Mouse (Mus musculus) heart, postnatal 25 days (tissue): Measurements from ENCODE around the gene Fyb. TPM values are rescaled to one million over a fixed set of nuclear protein-coding genes. Genes with fewer than 3 reads are reported as not detected.

ENCODE experiments used
- DNase-seq: peaks from one replicate; pipeline ENCODE4 v3.0.0; 2022; ENCODE audit warnings: low spot score
- intact Hi-C: fragments of 180-260 bp; cut with DNase I; formaldehyde crosslinking; loops from one replicate; pipeline ENCODE4 v1.15.1; 2025
- total RNA-seq, 2 experiments: library from RNA; stranded (reverse); gene quantifications; 2 replicates each; pipeline ENCODE4 v1.2.3; 2021

The Fyb gene
- total RNA-seq, 2 experiments from 2014 or later, result 36.3 to 37.6 TPM

GRCm38 (mm10) chr15:6629174-6629573 lies 106.5 kb downstream of the Fyb start:
- intact Hi-C loops, result loop anchor here (5.0 to 10.0 kb wide), 2 partner anchors 83 to 256 kb away; no protein-coding TSS in a partner anchor

GRCm38 (mm10) chr15:6635405-6635804 lies 112.8 kb downstream of the Fyb start:
- no peak for DNase-seq
- intact Hi-C loops, result no loop called here

More at GRCm38 (mm10) chr15:6629174-6629573, 106.5 kb downstream of the Fyb start:
- DNase-seq, result no peak

GRCm38 (mm10) chr15:6642223-6642622 lies 119.6 kb downstream of the Fyb start:
- DNase-seq, result no peak
- intact Hi-C loops, result no loop called here

GRCm38 (mm10) chr15:6645498-6645897 lies 122.8 kb downstream of the Fyb start:
- DNase-seq, result no peak
- intact Hi-C loops, result no loop called here

GRCm38 (mm10) chr15:6647066-6647465 lies 124.4 kb downstream of the Fyb start:
- DNase-seq, result no peak
- intact Hi-C loops, result no loop called here

GRCm38 (mm10) chr15:6648757-6649403 lies 126.2 kb downstream of the Fyb start:
- intact Hi-C loops, result no loop called here
- DNase-seq, result no peak

GRCm38 (mm10) chr15:6653046-6653445 lies 130.4 kb downstream of the Fyb start:
- DNase-seq, result no peak
- intact Hi-C loops, result no loop called here

GRCm38 (mm10) chr15:6658081-6658480 lies 135.4 kb downstream of the Fyb start:
- intact Hi-C loops, result no loop called here
- no peak for DNase-seq

GRCm38 (mm10) chr15:6661951-6662350 lies 139.3 kb downstream of the Fyb start:
- intact Hi-C loops, result no loop called here
- no peak for DNase-seq

GRCm38 (mm10) chr15:6663991-6664390 lies 141.3 kb downstream of the Fyb start:
- DNase-seq, result no peak
- intact Hi-C loops, result no loop called here

GRCm38 (mm10) chr15:6666072-6666471 lies 143.4 kb downstream of the Fyb start:
- no peak for DNase-seq
- intact Hi-C loops, result no loop called here

GRCm38 (mm10) chr15:6668793-6669437 lies 146.3 kb downstream of the Fyb start:
- no peak for DNase-seq
- intact Hi-C loops, result no loop called here

- intact Hi-C loops, result no loop called here
- DNase-seq, result no peak
Measured at GRCm38 (mm10) chr15:6678479-6678878, 155.8 kb downstream of the Fyb start.

- DNase-seq, result no peak
- intact Hi-C loops, result no loop called here
Measured at GRCm38 (mm10) chr15:6702164-6702563, 179.5 kb downstream of the Fyb start.

- DNase-seq, result no peak
- intact Hi-C loops, result loop anchor here (5.0 kb wide), 1 partner anchor 172 kb away; no protein-coding TSS in a partner anchor
Measured at GRCm38 (mm10) chr15:6705351-6705901, 182.8 kb downstream of the Fyb start.

GRCm38 (mm10) chr15:6707551-6707935 lies 184.9 kb downstream of the Fyb start:
- intact Hi-C loops, result loop anchor here (5.0 kb wide), 1 partner anchor 170 kb away; no protein-coding TSS in a partner anchor
- DNase-seq, result peak; percentile 36

- intact Hi-C loops, result loop anchor here (5.0 kb wide), 1 partner anchor 169 kb away; no protein-coding TSS in a partner anchor
- DNase-seq, result peak; percentile 54
Measured at GRCm38 (mm10) chr15:6707936-6708525, 185.4 kb downstream of the Fyb start, which contains the start of gene Rictor. Gene Rictor, plus strand, starts transcription at chr15:6708379.

GRCm38 (mm10) chr15:6708526-6709441 lies 186.1 kb downstream of the Fyb start:
- intact Hi-C loops, result loop anchor here (5.0 kb wide), 1 partner anchor 169 kb away; no protein-coding TSS in a partner anchor
- DNase-seq, result peak; percentile 9

GRCm38 (mm10) chr15:6709618-6710017 lies 187.0 kb downstream of the Fyb start:
- intact Hi-C loops, result loop anchor here (5.0 kb wide), 2 partner anchors 82 to 168 kb away; no protein-coding TSS in a partner anchor
- DNase-seq, result no peak
